Mouse (Mus musculus): ENCODE data around the gene Rnf167.

DNA sequence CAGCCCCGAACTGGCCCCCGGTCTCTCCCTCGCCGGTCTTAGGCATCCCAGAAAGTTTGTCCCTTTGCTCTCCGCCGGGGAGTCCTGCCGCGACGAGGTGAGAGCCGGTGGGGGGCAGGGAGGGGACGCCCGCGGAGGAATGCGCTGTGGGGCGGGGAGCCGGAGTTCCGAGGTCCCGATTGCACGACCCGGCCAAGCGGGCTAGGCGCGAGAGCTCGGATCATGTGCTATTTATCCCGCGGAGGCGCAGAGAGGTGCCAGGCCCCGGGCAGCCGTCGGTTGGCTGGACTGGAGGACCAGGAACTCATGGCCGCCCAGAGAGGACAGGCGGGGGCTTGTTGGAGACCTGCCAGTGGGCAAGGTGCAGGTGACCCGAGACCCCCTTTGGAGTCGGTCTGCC, 53.6 kb downstream of the Rnf167 start:
- TF ChIP-seq POLR2A (IDR thresholded peaks at IDR 0.05; ENCODE audit: extremely low read depth, insufficient read depth, low read length) = peak; percentile 49; the same call in 1 of the 2 replicates
- TF ChIP-seq CTCF (IDR thresholded peaks at IDR 0.05; ENCODE audit: low read depth, low read length) = no peak

Measured in liver, adult 2 months (tissue).